Mouse (Mus musculus) myocyte (in vitro differentiated cells): ENCODE results near the gene Heatr5a.

Experiments used
- MYOD1 ChIP-seq, 3 experiments: IDR thresholded peaks; one replicate each; pipeline ENCODE4 v1.6.1; 2011; ENCODE audit warnings: control low read depth in 2 of 3, low read depth in 2 of 3, mild to moderate bottlenecking in 2 of 3, moderate library complexity in 1 of 3; ENCODE audit not compliant: insufficient read length in 2 of 3, control insufficient read depth in 1 of 3
- MYOG ChIP-seq, 3 experiments: IDR thresholded peaks; one replicate each; pipeline ENCODE4 v1.6.1; 2011; ENCODE audit warnings: control low read depth in 2 of 3, low read depth in 2 of 3, mild to moderate bottlenecking in 2 of 3; ENCODE audit not compliant: insufficient read length in 2 of 3, control insufficient read depth in 1 of 3, insufficient read depth in 1 of 3
- POLR2A ChIP-seq: IDR thresholded peaks from one replicate; pipeline ENCODE4 v1.6.1; 2011; ENCODE audit warnings: low read depth, mild to moderate bottlenecking, control low read depth, moderate library complexity; ENCODE audit not compliant: insufficient read length
- POLR2AphosphoS2 ChIP-seq: IDR thresholded peaks from one replicate; pipeline ENCODE4 v1.6.1; 2011; ENCODE audit warnings: low read depth, control low read depth; ENCODE audit not compliant: insufficient read length

DNA sequence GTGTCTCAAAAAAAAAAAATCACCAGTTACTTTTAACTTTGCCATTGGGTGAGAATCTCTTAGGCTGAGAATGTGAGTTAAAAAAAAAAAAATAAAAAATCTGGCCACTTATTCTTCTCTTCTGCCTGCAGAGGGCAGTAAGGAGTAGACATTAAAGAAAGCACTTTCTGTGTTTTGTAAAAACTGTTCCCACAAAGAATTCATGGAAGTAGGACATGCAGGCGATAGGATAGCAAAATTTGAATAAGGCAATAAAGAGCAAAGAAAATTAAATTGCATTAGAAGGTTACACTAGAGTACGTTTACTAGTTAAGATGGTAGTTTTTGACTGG, 39.5 kb upstream of the Heatr5a start:
- TF ChIP-seq POLR2AphosphoS2 (no peak), MYOG (IDR thresholded peaks at IDR 0.05; ENCODE audit: control insufficient read depth in 1 of 3, insufficient read depth in 1 of 3, insufficient read length in 2 of 3, low read depth in 2 of 3) (no peak), MYOD1 (IDR thresholded peaks at IDR 0.05; ENCODE audit: control insufficient read depth in 1 of 3, insufficient read length in 2 of 3, low read depth in 2 of 3) (no peak), POLR2A (no peak)
